Mouse (Mus musculus) ES-E14 (cell line): ENCODE results near the gene Adgrb3.

Experiments used
- HCFC1 ChIP-seq: IDR thresholded peaks from 2 replicates; pipeline ENCODE4 v1.6.1; 2012; ENCODE audit warnings: low read length, inconsistent platforms, borderline replicate concordance; ENCODE audit not compliant: insufficient read depth
- ZC3H11A ChIP-seq: IDR thresholded peaks from 2 replicates; pipeline ENCODE4 v1.6.1; 2012; ENCODE audit warnings: low read depth, mild to moderate bottlenecking, inconsistent platforms, low read length, borderline replicate concordance
- ZNF384 ChIP-seq: IDR thresholded peaks from 2 replicates; pipeline ENCODE4 v1.6.1; 2012; ENCODE audit warnings: low read depth, low read length, inconsistent platforms

GRCm38 (mm10) chr1:25132150-25132824, 697.2 kb downstream of the Adgrb3 start:
- TF ChIP-seq ZC3H11A (no peak), ZNF384 (no peak), HCFC1 (no peak)
